Mouse (Mus musculus): ENCODE data around the gene Cacna1b. TPM values are rescaled to one million over a fixed set of nuclear protein-coding genes. Genes with fewer than 3 reads are reported as not detected.

Gene Cacna1b
- not detected in 2 replicates for total RNA-seq (2014; fragmentation: Nextera tagmentation)
- under 0.01 TPM in 2 replicates for total RNA-seq (2017)
- polyA plus RNA-seq (2012), result not detected in 2 replicates

DNA sequence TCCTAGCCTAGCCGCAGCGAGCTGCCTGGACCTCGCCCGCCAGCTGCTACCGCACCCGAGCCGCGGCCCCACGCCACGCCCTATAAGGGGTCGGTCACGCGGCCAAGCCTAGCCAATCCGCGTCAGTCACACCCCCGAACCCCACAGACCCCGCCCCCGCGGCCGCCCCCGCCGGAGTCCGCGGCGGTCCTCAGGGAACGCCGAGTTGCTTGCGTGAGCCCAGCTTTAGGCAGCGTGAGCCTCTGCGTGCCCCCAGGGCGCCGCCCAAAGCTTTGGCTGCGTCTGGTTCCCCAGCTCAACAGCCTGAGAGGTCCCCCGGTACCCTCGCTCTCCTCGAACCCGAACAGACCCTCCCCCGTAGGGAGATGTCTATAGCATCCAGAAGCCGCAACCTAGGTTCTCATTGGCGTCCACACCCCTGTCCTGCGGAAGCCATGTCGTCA, at the start of gene Cacna1b:
Gene Cacna1b, minus strand, starts transcription at position 38 of the 443 bp plus-strand sequence.
- Histone ChIP-seq H3K27me3 (ENCODE audit: insufficient read depth, low read length) (no peaks in the 10 kb centered on the region; the same call in 1 of the 2 replicates), H3K36me3 (replicated peaks) (no peaks in the 10 kb centered on the region), H3K4me3 (ENCODE audit: low read depth, low read length) (peak within 1 kb of the TSS; percentile 27; the same call in 1 of the 2 replicates), H3K4me1 (ENCODE audit: insufficient read depth, low read depth, low read length) (no peaks in the 10 kb centered on the region), H3K9me3 (replicated peaks) (peaks cover 14% of the 10 kb centered on the region)
- no peak for ATAC-seq (ENCODE audit: extremely low read depth, insufficient number of reproducible peaks, low FRiP score, poor library complexity, severe bottlenecking)
- DNase-seq (ENCODE audit: low spot score), result no peak
- no peak for TF ChIP-seq POLR2AphosphoS5 (IDR thresholded peaks at IDR 0.05; ENCODE audit: insufficient replicate concordance, low read depth, low read length)
- no peak for TF ChIP-seq TAL1 (conservative IDR thresholded peaks at IDR 0.05; ENCODE audit: low read depth, low read length)
- no peak for TF ChIP-seq GATA1 (IDR thresholded peaks at IDR 0.05; ENCODE audit: borderline replicate concordance, low read length)
- no peak for TF ChIP-seq CTCF (IDR thresholded peaks at IDR 0.05; ENCODE audit: low read depth, low read length)

DNA sequence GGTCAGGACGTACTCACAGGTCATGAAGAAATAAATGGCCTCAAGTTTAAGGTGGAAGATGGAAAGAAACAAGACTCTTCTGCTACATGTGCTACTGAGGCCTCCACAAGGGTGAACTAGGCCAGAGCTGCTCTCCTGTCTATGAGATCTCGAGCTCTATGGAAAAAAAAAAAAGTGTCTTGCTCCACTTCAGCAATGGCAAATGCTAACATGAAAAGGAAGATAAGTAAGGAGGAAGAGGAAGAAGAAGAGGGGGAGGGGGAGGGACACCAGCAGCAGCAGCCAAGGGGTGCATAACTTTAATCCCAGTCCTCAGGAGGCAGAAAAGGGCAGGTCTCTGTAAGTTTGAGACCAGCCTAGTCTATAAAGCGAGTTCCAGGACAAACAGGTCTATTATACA, 46.8 kb upstream of the Cacna1b start:
- Histone ChIP-seq H3K36me3 (replicated peaks) (peaks cover 88% of the 10 kb centered on the region), H3K9me3 (replicated peaks) (no peaks in the 10 kb centered on the region), H3K4me3 (ENCODE audit: low read depth, low read length) (no peak overlapping the region), H3K27me3 (ENCODE audit: insufficient read depth, low read length) (no peaks in the 10 kb centered on the region), H3K4me1 (ENCODE audit: insufficient read depth, low read depth, low read length) (peaks cover 10% of the 10 kb centered on the region)
- DNase-seq (ENCODE audit: low spot score) (no peak), ATAC-seq (ENCODE audit: extremely low read depth, insufficient number of reproducible peaks, low FRiP score, poor library complexity, severe bottlenecking) (no peak)
- TF ChIP-seq TAL1 (conservative IDR thresholded peaks at IDR 0.05; ENCODE audit: low read depth, low read length) (no peak), CTCF (IDR thresholded peaks at IDR 0.05; ENCODE audit: low read depth, low read length) (no peak), GATA2 (IDR thresholded peaks at IDR 0.05; ENCODE audit: borderline replicate concordance, low read depth, low read length) (no peak), GATA1 (IDR thresholded peaks at IDR 0.05; ENCODE audit: borderline replicate concordance, low read length) (no peak), POLR2AphosphoS5 (IDR thresholded peaks at IDR 0.05; ENCODE audit: insufficient replicate concordance, low read depth, low read length) (no peak)

DNA sequence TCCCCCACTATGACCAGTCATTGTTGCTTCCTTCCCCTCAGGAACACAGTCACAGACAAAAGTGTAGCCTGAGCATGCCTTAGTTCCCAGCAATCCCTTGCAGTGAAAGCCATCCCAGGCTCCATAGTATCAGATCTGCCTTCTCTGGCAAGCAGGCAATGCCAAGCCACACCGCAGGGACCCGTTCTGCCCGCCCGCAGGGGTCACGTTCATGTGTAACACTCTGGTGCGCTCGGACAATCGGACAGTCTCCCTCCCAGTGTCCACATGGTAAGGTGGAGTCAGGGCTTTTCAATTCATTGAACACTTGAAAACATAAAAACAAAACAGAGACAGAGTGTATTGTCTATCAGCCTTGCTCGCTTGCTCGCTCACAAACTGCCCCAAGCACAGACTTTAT, 44.7 kb upstream of the Cacna1b start:
- Histone ChIP-seq H3K4me1 (ENCODE audit: insufficient read depth, low read depth, low read length) (peaks cover 10% of the 10 kb centered on the region), H3K27me3 (ENCODE audit: insufficient read depth, low read length) (no peaks in the 10 kb centered on the region), H3K9me3 (replicated peaks) (no peaks in the 10 kb centered on the region), H3K36me3 (replicated peaks) (peaks cover 90% of the 10 kb centered on the region), H3K4me3 (ENCODE audit: low read depth, low read length) (no peak overlapping the region)
- TF ChIP-seq GATA2 (IDR thresholded peaks at IDR 0.05; ENCODE audit: borderline replicate concordance, low read depth, low read length), result no peak
- no peak for TF ChIP-seq POLR2AphosphoS5 (IDR thresholded peaks at IDR 0.05; ENCODE audit: insufficient replicate concordance, low read depth, low read length)
- TF ChIP-seq CTCF (IDR thresholded peaks at IDR 0.05; ENCODE audit: low read depth, low read length), result no peak
- TF ChIP-seq TAL1 (conservative IDR thresholded peaks at IDR 0.05; ENCODE audit: low read depth, low read length), result no peak
- no peak for TF ChIP-seq GATA1 (IDR thresholded peaks at IDR 0.05; ENCODE audit: borderline replicate concordance, low read length)
- ATAC-seq (ENCODE audit: extremely low read depth, insufficient number of reproducible peaks, low FRiP score, poor library complexity, severe bottlenecking) (no peak), DNase-seq (ENCODE audit: low spot score) (no peak)

DNA sequence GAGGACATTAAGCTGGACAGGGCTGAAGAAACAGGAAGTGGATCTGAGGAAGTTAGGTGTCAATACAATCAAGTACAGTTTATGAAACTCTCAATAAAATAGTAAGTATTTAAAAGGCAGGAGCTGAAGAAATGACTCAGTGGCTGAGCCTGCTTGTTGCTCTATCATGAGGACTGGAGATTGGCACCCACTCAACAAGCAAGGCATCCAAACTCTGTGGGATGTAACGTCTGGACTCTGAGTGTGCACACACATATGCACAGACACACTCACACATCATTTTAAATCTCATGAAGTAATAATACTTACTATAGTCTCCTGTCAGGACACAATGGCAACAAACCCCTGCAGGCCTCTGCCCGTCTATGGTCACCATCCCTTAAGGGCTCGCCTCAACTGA, 44.1 kb upstream of the Cacna1b start:
- Histone ChIP-seq H3K27me3 (ENCODE audit: insufficient read depth, low read length) (no peaks in the 10 kb centered on the region), H3K4me1 (ENCODE audit: insufficient read depth, low read depth, low read length) (peaks cover 10% of the 10 kb centered on the region), H3K4me3 (ENCODE audit: low read depth, low read length) (no peak overlapping the region), H3K9me3 (replicated peaks) (no peaks in the 10 kb centered on the region), H3K36me3 (replicated peaks) (peaks cover 91% of the 10 kb centered on the region)
- ATAC-seq (ENCODE audit: extremely low read depth, insufficient number of reproducible peaks, low FRiP score, poor library complexity, severe bottlenecking) (no peak), DNase-seq (ENCODE audit: low spot score) (no peak)
- no peak for TF ChIP-seq CTCF (IDR thresholded peaks at IDR 0.05; ENCODE audit: low read depth, low read length)
- TF ChIP-seq GATA2 (IDR thresholded peaks at IDR 0.05; ENCODE audit: borderline replicate concordance, low read depth, low read length), result no peak
- no peak for TF ChIP-seq GATA1 (IDR thresholded peaks at IDR 0.05; ENCODE audit: borderline replicate concordance, low read length)
- no peak for TF ChIP-seq POLR2AphosphoS5 (IDR thresholded peaks at IDR 0.05; ENCODE audit: insufficient replicate concordance, low read depth, low read length)
- no peak for TF ChIP-seq TAL1 (conservative IDR thresholded peaks at IDR 0.05; ENCODE audit: low read depth, low read length)

DNA sequence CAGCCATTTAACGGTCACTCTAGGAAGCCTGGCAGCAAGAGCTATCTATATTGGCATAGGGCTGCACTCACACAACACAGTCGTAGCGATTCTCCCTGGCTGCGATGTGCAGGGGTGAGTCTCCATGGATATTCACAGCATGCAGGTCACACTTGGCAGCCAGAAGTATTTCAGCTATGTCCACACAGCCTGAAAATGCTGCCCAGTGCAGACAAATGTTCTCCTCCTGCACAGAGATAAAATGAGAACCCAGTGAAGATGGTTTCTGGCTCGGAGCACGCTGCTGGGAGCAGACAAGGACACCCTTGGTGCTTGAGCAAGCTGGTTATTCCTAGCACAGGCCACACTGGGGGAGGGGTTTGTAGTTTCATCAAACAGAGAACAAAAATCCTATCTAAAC, 43.2 kb upstream of the Cacna1b start:
- H3K36me3 ChIP-seq (replicated peaks), result peaks cover 94% of the 10 kb centered on the region
- ATAC-seq (ENCODE audit: extremely low read depth, insufficient number of reproducible peaks, low FRiP score, poor library complexity, severe bottlenecking) (no peak), DNase-seq (ENCODE audit: low spot score) (no peak)
- H3K27me3 ChIP-seq (ENCODE audit: insufficient read depth, low read length), result no peaks in the 10 kb centered on the region
- no peaks in the 10 kb centered on the region for H3K9me3 ChIP-seq (replicated peaks)
- no peak overlapping the region for H3K4me3 ChIP-seq (ENCODE audit: low read depth, low read length)
- TF ChIP-seq GATA2 (IDR thresholded peaks at IDR 0.05; ENCODE audit: borderline replicate concordance, low read depth, low read length), result no peak
- no peak for TF ChIP-seq TAL1 (conservative IDR thresholded peaks at IDR 0.05; ENCODE audit: low read depth, low read length)
- H3K4me1 ChIP-seq (ENCODE audit: insufficient read depth, low read depth, low read length), result peaks cover 10% of the 10 kb centered on the region

DNA sequence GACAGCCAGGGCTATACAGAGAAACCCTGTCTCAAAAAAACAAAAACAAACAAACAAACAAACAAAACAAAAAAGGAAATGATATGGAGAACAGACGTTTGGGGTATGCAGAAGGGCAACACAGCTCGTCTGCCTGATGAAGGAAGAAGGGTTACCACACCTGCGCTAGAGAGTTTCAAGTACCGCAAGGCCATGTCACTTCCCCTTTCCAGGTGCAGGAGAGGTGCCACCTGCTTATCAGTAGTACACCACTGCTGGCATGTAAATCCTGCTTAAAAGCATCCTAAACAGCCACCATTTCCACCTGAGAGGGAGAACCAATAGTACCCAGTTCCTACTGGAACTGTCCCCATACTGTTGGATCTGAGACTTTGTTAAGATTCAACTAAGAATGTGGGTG, 42.7 kb upstream of the Cacna1b start:
- peaks cover 95% of the 10 kb centered on the region for H3K36me3 ChIP-seq (replicated peaks)
- H3K9me3 ChIP-seq (replicated peaks), result no peaks in the 10 kb centered on the region
- no peak overlapping the region for H3K4me3 ChIP-seq (ENCODE audit: low read depth, low read length)
- H3K4me1 ChIP-seq (ENCODE audit: insufficient read depth, low read depth, low read length), result peaks cover 10% of the 10 kb centered on the region
- DNase-seq (ENCODE audit: low spot score), result no peak
- TF ChIP-seq GATA1 (IDR thresholded peaks at IDR 0.05; ENCODE audit: borderline replicate concordance, low read length) (no peak), CTCF (IDR thresholded peaks at IDR 0.05; ENCODE audit: low read depth, low read length) (no peak), GATA2 (IDR thresholded peaks at IDR 0.05; ENCODE audit: borderline replicate concordance, low read depth, low read length) (no peak), TAL1 (conservative IDR thresholded peaks at IDR 0.05; ENCODE audit: low read depth, low read length) (no peak), POLR2AphosphoS5 (IDR thresholded peaks at IDR 0.05; ENCODE audit: insufficient replicate concordance, low read depth, low read length) (no peak)
- no peaks in the 10 kb centered on the region for H3K27me3 ChIP-seq (ENCODE audit: insufficient read depth, low read length)
- no peak for ATAC-seq (ENCODE audit: extremely low read depth, insufficient number of reproducible peaks, low FRiP score, poor library complexity, severe bottlenecking)
